Mouse (Mus musculus) lung, adult 2 months (tissue): Measurements from ENCODE around the gene Itgb8.

Experiments used
- CTCF ChIP-seq: fragments of 200-500 bp; IDR thresholded peaks from 2 replicates; pipeline ENCODE4 v1.5.1; 2011; ENCODE audit warnings: mild to moderate bottlenecking, low read length, control low read depth; ENCODE audit not compliant: insufficient read depth
- POLR2A ChIP-seq: fragments of 200-500 bp; IDR thresholded peaks from 2 replicates; pipeline ENCODE4 v1.6.1; 2011; ENCODE audit warnings: low read depth, mild to moderate bottlenecking, control low read depth, low read length, borderline replicate concordance; ENCODE audit errors: extremely low read depth

GRCm38 (mm10) chr12:119271964-119272363, 33.4 kb upstream of the Itgb8 start:
- TF ChIP-seq POLR2A, result no peak
- TF ChIP-seq CTCF, result no peak
